Mouse (Mus musculus) liver, adult 2 months (tissue): ENCODE data around the gene Rsrc1. TPM values are rescaled to one million over a fixed set of nuclear protein-coding genes. Genes with fewer than 3 reads are reported as not detected.
A peak's percentile ranks its signal among the peaks of the same experiment; 100 is the strongest.

Experiments used
- DNase-seq: peaks from one replicate; pipeline ENCODE4 v3.0.0-alpha.2; 2011; ENCODE audit warnings: low read depth, low spot score; ENCODE audit errors: extremely low read depth
- H3K27ac ChIP-seq: fragments of 200-500 bp; replicated peaks from 2 replicates; pipeline ENCODE4 v1.5.1; 2012; ENCODE audit warnings: low read depth, mild to moderate bottlenecking, control low read depth, inconsistent platforms, low read length; ENCODE audit not compliant: insufficient read depth
- H3K27me3 ChIP-seq: fragments of 200-500 bp; 2 replicates; pipeline ENCODE4 v1.6.1; 2012; ENCODE audit warnings: mild to moderate bottlenecking, moderate library complexity, low read length, inconsistent platforms; ENCODE audit not compliant: control insufficient read depth, insufficient read depth
- H3K36me3 ChIP-seq: fragments of 200-500 bp; 2 replicates; pipeline ENCODE4 v1.6.1; 2012; ENCODE audit warnings: low read length, inconsistent platforms; ENCODE audit not compliant: control insufficient read depth, insufficient read depth
- H3K4me1 ChIP-seq: fragments of 200-500 bp; 2 replicates; pipeline ENCODE4 v1.6.1; 2011; ENCODE audit warnings: low read length; ENCODE audit not compliant: control insufficient read depth, insufficient read depth
- H3K4me3 ChIP-seq: fragments of 200-500 bp; 2 replicates; pipeline ENCODE4 v1.5.1; 2011; ENCODE audit warnings: low read depth, mild to moderate bottlenecking, control low read depth, low read length, moderate library complexity; ENCODE audit not compliant: insufficient read depth
- H3K79me2 ChIP-seq: fragments of 200-500 bp; 2 replicates; pipeline ENCODE4 v1.6.1; 2012; ENCODE audit warnings: inconsistent platforms, mild to moderate bottlenecking, low read length, moderate library complexity; ENCODE audit not compliant: control insufficient read depth, insufficient read depth
- H3K9ac ChIP-seq: fragments of 200-500 bp; 2 replicates; pipeline ENCODE4 v1.6.1; 2012; ENCODE audit warnings: low read depth, mild to moderate bottlenecking, control low read depth, inconsistent platforms, low read length
- CTCF ChIP-seq: fragments of 200-500 bp; IDR thresholded peaks from 2 replicates; pipeline ENCODE4 v1.5.1; 2011; ENCODE audit warnings: low read depth, low read length, control low read depth
- POLR2A ChIP-seq: fragments of 200-500 bp; IDR thresholded peaks from 2 replicates; pipeline ENCODE4 v1.6.1; 2011; ENCODE audit warnings: low read length, control low read depth; ENCODE audit not compliant: insufficient read depth; ENCODE audit errors: extremely low read depth
- WGBS: fragments of 180-500 bp; shearing (Covaris S2); methylation state at CpG from one replicate; pipeline ENCODE4 v1.1.7; 2018; 5-methylcytosine and 5-hydroxymethylcytosine counted together
- polyA plus RNA-seq: library from polyadenylated mRNA; depleted of rRNA; stranded (reverse); fragments of >200 nt; gene quantifications from 2 replicates; pipeline ENCODE4 v1.2.3, GENCODE M21; 2012
- total RNA-seq: library from RNA; depleted of rRNA; stranded (reverse); fragments of >200 nt; gene quantifications from 2 replicates; pipeline ENCODE4 v1.2.3, GENCODE M21; 2014

The Rsrc1 gene
- total and polyA plus RNA-seq, 2 experiments: 2.0 to 15.0 TPM

DNA sequence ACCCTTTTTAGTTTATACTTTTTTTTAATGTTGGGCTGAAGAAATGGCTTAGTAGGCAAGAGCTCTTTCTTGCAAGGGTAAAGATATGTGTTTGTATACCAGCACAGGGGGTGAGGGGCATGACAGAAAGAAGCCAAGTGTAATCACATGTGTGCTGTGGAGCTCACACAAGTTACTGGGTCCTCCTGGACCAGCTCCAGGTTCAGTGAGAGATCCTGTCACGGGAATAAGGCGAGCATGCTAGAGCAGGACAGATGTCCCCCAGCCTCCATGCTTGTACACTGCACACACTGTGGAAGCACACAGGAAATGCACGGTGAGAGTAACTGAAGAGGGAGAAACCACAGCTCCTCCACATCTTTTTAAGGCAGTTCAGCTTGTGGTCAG, 371.6 kb downstream of the Rsrc1 start:
- no peak overlapping the region for H3K9ac ChIP-seq
- no peak overlapping the region for H3K27ac ChIP-seq
- TF ChIP-seq POLR2A (no peak), CTCF (no peak)
- DNase-seq: no peak
- H3K4me1 ChIP-seq: no peaks in the 10 kb centered on the region
- H3K27me3 ChIP-seq: no peaks in the 10 kb centered on the region
- no peaks in the 10 kb centered on the region for H3K79me2 ChIP-seq
- H3K4me3 ChIP-seq: no peak overlapping the region
- 88% methylated on average over 3 of the region's 3 CpGs for WGBS
- H3K36me3 ChIP-seq: no peaks in the 10 kb centered on the region

DNA sequence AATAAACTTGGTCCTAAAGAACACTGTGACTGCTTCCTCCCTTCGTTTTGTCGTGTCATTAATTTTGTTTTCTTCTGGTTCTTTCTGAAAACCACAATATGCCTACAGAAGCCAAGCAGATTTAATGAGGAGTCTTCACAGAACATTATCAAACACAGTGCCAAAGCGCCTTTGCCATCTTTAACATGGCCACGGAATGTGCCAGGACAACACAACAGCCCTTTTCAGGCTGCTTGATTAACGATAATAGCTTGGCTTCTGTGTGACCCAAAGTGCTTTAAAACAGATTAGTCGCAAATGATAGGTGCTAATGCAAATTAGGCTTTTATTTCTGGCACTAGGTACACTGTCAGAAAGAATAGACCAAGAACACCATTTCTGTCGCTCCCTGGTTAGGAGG, 377.2 kb downstream of the Rsrc1 start:
- no peak for TF ChIP-seq POLR2A
- H3K4me1 ChIP-seq: no peaks in the 10 kb centered on the region
- WGBS: 95% methylated on average over 7 of the region's 7 CpGs
- no peak overlapping the region for H3K27ac ChIP-seq
- DNase-seq: no peak
- H3K4me3 ChIP-seq: no peak overlapping the region
- H3K9ac ChIP-seq: no peak overlapping the region
- no peaks in the 10 kb centered on the region for H3K27me3 ChIP-seq
- H3K79me2 ChIP-seq: no peaks in the 10 kb centered on the region
- no peaks in the 10 kb centered on the region; the same call in 1 of the 2 replicates for H3K36me3 ChIP-seq

DNA sequence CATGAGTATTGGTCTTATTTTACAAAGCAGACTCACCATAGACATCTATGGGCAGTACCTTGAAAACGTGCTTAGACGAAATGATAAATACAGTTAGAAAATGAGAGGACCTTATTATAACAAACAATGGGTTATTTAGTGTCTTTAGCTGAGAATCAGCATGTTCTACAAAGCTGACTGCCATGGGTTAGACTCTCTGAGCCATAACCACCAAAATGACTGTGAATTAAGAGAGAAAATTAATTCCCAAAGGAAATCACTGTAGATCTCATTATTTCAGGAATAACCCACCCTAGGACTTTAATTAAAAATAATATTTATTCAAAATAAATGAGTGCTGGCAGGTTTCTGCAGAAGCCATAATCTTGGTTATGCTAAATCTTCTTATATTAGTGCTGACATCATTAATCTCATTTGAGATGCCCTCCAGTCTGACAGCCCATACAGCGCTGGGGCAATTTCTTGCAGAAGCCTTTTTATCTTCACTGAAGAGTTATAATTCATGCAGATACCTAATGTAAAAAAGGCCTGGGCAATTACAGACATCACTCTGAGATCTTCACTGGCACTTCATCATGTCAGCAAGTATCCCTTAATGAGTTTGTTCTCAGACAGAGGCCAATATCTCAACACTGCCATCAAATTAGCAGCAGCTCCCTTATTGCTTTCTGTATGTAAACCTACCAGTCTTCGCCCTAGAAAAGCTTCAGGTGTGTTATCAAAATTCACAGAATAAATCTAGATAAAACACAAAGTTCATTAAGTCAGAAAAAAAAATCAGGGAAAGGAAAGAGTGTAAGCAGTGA, 385.1 kb downstream of the Rsrc1 start:
- TF ChIP-seq CTCF: no peak
- TF ChIP-seq POLR2A: no peak
- no peaks in the 10 kb centered on the region for H3K27me3 ChIP-seq
- no peak overlapping the region for H3K4me3 ChIP-seq
- WGBS: 76% methylated on average over 4 of the region's 4 CpGs
- H3K9ac ChIP-seq: no peak overlapping the region
- H3K4me1 ChIP-seq: no peaks in the 10 kb centered on the region
- no peak for DNase-seq
- H3K27ac ChIP-seq: no peak overlapping the region
- no peaks in the 10 kb centered on the region; the same call in 1 of the 2 replicates for H3K36me3 ChIP-seq
- no peaks in the 10 kb centered on the region for H3K79me2 ChIP-seq

DNA sequence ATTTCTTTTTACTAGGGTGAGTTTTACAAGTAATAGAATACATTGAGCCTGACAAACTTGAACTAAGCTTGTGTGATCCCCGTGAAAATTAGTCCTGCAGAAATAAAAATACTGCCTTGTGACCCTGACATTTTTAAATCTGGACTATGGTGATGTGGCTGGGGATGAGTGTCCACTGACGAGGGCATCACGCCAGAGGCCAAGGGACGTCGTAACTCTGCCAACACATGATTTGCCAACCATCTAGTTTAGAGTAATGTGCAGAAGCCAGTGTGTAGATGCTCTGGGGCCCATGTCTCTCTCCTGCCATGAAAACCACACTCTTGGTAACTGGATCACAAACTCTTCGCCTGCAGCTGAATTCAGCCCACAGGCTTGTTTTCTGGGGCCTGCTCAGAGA, 386.3 kb downstream of the Rsrc1 start:
- H3K4me3 ChIP-seq: no peak overlapping the region
- DNase-seq: peak; percentile 14
- TF ChIP-seq POLR2A (no peak), CTCF (no peak)
- no peaks in the 10 kb centered on the region for H3K36me3 ChIP-seq
- H3K27ac ChIP-seq: no peak overlapping the region
- no peaks in the 10 kb centered on the region for H3K79me2 ChIP-seq
- H3K9ac ChIP-seq: no peak overlapping the region
- H3K27me3 ChIP-seq: no peaks in the 10 kb centered on the region
- WGBS: 64% methylated on average over 6 of the region's 6 CpGs
- no peaks in the 10 kb centered on the region for H3K4me1 ChIP-seq

DNA sequence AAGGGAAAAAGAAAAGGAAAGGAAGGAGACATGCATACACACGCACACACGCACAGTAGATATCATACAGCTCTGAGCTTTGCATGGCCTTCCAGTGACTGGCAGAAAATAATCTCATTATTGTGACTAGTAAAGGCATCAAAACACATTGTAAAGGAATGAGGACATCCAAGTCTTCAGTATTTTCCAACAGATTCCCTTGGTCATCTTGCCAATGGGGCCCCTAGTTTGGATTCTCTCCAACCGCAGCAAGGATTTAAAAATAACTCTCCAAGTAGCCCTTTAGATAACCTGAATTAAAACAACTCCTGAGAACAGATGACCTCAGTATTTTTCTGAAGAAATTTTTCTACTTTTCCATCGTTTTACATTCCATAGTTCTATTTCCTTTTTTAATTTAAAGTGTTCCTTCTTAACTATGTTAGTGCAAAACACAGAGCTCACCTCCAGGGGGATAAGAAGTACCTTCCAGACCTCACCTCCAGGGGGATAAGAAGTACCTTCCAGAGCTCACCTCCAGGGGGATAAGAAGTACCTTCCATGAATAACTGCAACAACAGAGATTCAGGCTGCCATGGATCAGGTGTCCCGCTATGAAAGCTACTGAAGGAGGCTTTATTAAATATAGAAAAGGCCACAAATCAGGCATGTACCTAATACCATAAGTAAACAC, 388.4 kb downstream of the Rsrc1 start:
- Histone ChIP-seq H3K27me3 (0 out of 2 replicates have a peak, but pooled peaks cover 2% of the 10 kb centered on the region), H3K27ac (no peak overlapping the region), H3K9ac (no peak overlapping the region), H3K36me3 (no peaks in the 10 kb centered on the region), H3K4me3 (no peak overlapping the region), H3K79me2 (no peaks in the 10 kb centered on the region), H3K4me1 (no peaks in the 10 kb centered on the region)
- DNase-seq: no peak
- TF ChIP-seq CTCF (no peak), POLR2A (no peak)
- 78% methylated on average over 5 of the region's 5 CpGs for WGBS

DNA sequence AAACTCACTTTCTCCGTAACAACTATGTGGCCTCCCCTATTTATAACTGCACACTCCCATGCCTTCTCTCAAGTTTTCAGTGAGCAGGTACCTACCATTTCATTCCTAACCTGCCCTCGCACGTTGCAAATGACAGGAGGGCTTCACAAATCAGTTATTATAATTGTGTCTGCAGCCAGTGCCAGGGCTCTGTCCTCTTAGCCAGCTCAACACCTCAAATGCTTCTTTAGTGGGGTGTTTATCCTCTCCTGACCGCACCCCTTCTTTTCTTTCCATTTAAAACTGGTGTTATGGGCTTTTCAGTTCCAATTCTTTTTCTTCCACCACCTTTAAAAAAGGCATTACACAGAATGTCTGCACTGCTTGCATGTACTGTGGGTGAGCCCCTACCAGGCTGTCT, 391.0 kb downstream of the Rsrc1 start:
- Histone ChIP-seq H3K36me3 (no peaks in the 10 kb centered on the region), H3K4me1 (no peaks in the 10 kb centered on the region), H3K79me2 (no peaks in the 10 kb centered on the region), H3K4me3 (no peak overlapping the region), H3K9ac (no peak overlapping the region), H3K27me3 (0 out of 2 replicates have a peak, but pooled peaks cover 4% of the 10 kb centered on the region), H3K27ac (no peak overlapping the region)
- no peak for DNase-seq
- WGBS: 76% methylated on average over 4 of the region's 4 CpGs
- TF ChIP-seq CTCF (no peak), POLR2A (no peak)
